Mouse (Mus musculus) CD4-positive naive resting alpha-beta T cell, adult 57 days (primary cell): Measurements from ENCODE around the gene Neurl3. TPM values are rescaled to one million over a fixed set of nuclear protein-coding genes. Genes with fewer than 3 reads are reported as not detected.

Source experiments
- total RNA-seq: library from RNA; stranded (reverse); gene quantifications from one replicate; pipeline ENCODE4 v1.2.4, GENCODE M21; 2023

Neurl3 gene
- 77.3 TPM for total RNA-seq

GRCm38 (mm10) chr1:36274455-36274854, at the start of gene Neurl3:
Neurl3 (minus strand) TSS chr1:36274679.

GRCm38 (mm10) chr1:36307495-36308280, 33.2 kb upstream of the Neurl3 start, which contains the start of gene Arid5a:
Arid5a (plus strand) TSS chr1:36307733.

GRCm38 (mm10) chr1:36244058-36244827, 30.2 kb downstream of the Neurl3 start, which contains the start of gene Uggt1:
Uggt1 (minus strand) TSS chr1:36244720.

Other genes with a start within 250 kb of the Neurl3 start
- 42.4 TPM for gene Hs6st1, start 206.3 kb downstream of the Neurl3 start, total RNA-seq
- gene Uggt1, start 30.0 kb downstream of the Neurl3 start, total RNA-seq, result 99.6 TPM
- 593 TPM for gene Arid5a, start 33.1 kb upstream of the Neurl3 start, total RNA-seq
- gene Kansl3, start 94.5 kb upstream of the Neurl3 start, total RNA-seq, result 99.8 TPM
- gene Fer1l5, start 97.6 kb upstream of the Neurl3 start, total RNA-seq, result not detected
- gene Lman2l, start 170.6 kb upstream of the Neurl3 start, total RNA-seq, result 25.6 TPM
- gene Cnnm4, start 196.9 kb upstream of the Neurl3 start, total RNA-seq, result 19.5 TPM
- gene Cnnm3, start 237.2 kb upstream of the Neurl3 start, total RNA-seq, result 47.6 TPM